Mouse (Mus musculus): Measurements from ENCODE around the gene Pate2. TPM values are rescaled to one million over a fixed set of nuclear protein-coding genes. Genes with fewer than 3 reads are reported as not detected.

Gene Pate2
- total RNA-seq (2021) = 1 to 10 TPM in 1 of 2 experiments, under 1 TPM in 1; 0.95 to 1.1 TPM

GRCm38 (mm10) chr9:35569571-35570534, at the start of gene Pate2, which contains the start of gene Hyls1:
Gene Pate2 (plus strand): TSS chr9:35570284.
Gene Hyls1 (minus strand): TSS chr9:35570398.
- intact Hi-C loops (cut with DNase I) = no loop called here
- DNase-seq (ENCODE audit: low spot score in 2 of 2) = peak; percentile 89 to 91

DNA sequence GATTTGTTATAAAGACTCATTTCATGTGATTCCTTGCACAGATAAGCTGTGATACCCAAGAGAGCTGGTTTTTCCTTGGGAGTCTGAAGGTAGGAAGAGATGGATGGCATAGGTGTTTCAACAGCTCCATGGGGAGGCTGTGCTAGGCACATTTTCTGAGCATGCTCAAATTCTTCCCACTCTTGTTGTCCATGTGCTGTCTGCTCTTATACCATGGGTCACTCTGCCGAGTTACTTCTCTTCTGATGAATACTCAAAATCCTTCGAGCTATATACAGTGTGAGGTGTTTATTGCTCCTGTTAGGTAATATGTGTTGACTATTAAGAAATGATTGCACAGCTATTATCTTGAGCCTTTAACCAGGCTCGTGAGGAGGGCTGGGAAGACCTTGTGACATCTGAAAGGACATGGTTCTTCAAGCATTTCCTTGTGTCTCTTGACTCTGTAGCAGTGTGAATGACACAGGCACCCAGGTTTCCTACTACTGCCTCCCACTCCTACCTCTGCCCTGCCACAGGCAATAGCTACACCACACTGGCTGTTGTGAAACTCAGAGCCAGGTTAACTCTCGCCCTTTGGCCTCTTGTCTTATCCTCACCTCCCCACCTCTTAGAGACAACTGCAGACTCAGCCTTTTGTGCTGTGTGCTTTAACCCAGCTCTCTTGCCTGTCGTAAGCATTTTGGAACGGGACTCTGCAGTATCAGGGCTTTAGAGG, 49.3 kb upstream of the Pate2 start:
- no peak for DNase-seq (ENCODE audit: low spot score in 2 of 2)
- intact Hi-C loops (cut with DNase I) = loop anchor here (5.0 kb wide), 1 partner anchor 98 kb away; the partner anchor contains the start of gene Cdon

- intact Hi-C loops (cut with DNase I) = loop anchor here (5.0 kb wide), 1 partner anchor 100 kb away; the partner anchor contains the start of gene Cdon
- no peak for DNase-seq (ENCODE audit: low spot score in 2 of 2)
Observed at GRCm38 (mm10) chr9:35522241-35522640, 47.8 kb upstream of the Pate2 start.

GRCm38 (mm10) chr9:35522821-35523515, 47.1 kb upstream of the Pate2 start:
- intact Hi-C loops (cut with DNase I) = loop anchor here (5.0 kb wide), 1 partner anchor 101 kb away; the partner anchor contains the start of gene Cdon
- no peak for DNase-seq (ENCODE audit: low spot score in 2 of 2)

DNA sequence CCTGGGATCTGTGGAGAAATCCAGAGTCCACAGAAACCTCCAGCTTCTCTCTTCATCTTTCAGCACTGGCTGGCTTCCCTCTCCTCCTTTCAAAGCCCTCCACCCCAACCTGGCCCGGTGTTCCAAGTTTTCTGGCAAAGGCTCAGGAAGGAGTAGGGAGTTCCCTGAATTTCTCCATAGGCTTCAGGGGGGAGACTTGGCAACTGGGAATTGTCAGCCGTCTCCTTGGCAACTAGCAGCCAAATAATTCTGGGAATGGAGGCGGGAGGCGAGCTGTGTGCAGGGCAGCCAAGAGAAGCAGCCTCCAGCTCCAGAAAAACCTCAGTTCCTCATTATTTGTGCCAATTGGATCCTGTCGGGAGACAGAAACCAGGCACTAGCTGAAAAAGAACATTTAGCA, 46.5 kb upstream of the Pate2 start:
- intact Hi-C loops (cut with DNase I) = loop anchor here (5.0 kb wide), 1 partner anchor 101 kb away; the partner anchor contains the start of gene Cdon
- peak; percentile 63 to 65 for DNase-seq (ENCODE audit: low spot score in 2 of 2)

DNA sequence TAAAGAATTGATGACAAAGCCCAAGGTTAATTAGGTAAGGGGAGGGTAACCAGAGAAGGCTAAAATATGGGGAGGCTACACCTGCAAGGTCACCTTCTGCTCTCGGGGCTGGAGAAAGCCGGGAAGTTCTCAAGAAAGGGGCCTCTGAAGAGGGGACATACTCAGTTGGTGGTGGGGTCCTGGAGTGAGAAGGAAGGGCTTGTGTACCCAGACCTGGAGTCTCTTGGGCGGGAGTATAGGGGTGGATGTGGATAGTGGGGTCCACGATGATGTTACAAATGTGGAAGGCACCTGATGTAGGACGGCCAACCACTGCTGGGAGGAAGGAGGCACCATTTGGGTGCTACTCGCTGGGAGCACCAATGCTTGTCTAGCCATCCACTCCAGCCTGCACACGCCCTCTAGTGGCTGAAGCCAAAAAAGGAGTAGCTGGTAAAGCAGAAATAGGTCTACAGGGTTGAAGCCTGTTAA, 46.1 kb upstream of the Pate2 start:
- intact Hi-C loops (cut with DNase I) = loop anchor here (2.0 to 5.0 kb wide), 2 partner anchors 102 to 241 kb away; partner anchors contain the start of gene Cdon
- DNase-seq (ENCODE audit: low spot score in 2 of 2) = peak; percentile 71 to 72

DNA sequence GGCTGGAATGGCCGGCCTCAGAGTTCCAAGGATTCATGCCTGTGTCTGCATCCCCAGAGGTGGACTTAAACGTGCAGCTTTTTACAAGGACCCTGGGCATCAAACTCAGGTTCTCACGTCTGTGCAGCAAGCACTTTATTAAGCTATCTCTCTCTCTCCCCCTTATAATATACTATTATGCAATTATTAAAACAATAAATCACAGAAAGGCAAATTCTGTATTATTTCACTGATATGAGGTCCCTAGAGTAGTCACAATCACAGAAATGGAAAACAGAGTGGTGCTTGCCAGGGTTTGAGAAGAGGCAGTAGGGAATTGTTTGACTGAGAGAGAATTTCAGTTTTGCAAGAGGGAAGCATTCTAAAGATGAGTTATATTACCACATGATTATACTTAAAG, 40.9 kb upstream of the Pate2 start:
- DNase-seq (ENCODE audit: low spot score in 2 of 2) = no peak
- intact Hi-C loops (cut with DNase I) = no loop called here

DNA sequence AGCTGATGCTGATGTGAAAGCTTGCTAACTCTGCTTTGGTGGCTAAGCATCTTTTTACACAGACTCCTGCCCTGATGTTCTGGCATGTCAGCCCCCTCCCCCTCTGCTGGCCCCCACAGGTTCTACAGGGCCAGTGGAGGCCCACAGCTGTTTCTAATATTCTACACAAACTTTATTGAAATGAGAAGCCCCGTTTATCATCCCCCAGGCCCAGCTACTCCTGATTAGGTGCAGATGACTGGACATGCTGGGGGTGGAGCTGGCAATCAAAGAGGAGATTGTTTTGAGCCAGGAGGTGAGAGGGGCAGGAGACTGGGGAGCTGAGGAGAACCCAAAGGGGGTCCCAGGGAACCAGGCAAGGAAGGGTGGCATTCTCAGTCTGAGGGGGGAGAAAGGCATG, 40.3 kb upstream of the Pate2 start:
- intact Hi-C loops (cut with DNase I) = no loop called here
- DNase-seq (ENCODE audit: low spot score in 2 of 2) = no peak

- intact Hi-C loops (cut with DNase I) = no loop called here
- no peak for DNase-seq (ENCODE audit: low spot score in 2 of 2)
Observed at GRCm38 (mm10) chr9:35533266-35533665, 36.8 kb upstream of the Pate2 start.

- peak; percentile 28 to 37 for DNase-seq (ENCODE audit: low spot score in 2 of 2)
- intact Hi-C loops (cut with DNase I) = loop anchor here (2.0 kb wide), 1 partner anchor 252 kb away; no protein-coding TSS in a partner anchor
Observed at GRCm38 (mm10) chr9:35535110-35535509, 35.0 kb upstream of the Pate2 start.

- intact Hi-C loops (cut with DNase I) = loop anchor here (2.0 kb wide), 1 partner anchor 253 kb away; no protein-coding TSS in a partner anchor
Observed at GRCm38 (mm10) chr9:35535876-35536275, 34.2 kb upstream of the Pate2 start.

DNA sequence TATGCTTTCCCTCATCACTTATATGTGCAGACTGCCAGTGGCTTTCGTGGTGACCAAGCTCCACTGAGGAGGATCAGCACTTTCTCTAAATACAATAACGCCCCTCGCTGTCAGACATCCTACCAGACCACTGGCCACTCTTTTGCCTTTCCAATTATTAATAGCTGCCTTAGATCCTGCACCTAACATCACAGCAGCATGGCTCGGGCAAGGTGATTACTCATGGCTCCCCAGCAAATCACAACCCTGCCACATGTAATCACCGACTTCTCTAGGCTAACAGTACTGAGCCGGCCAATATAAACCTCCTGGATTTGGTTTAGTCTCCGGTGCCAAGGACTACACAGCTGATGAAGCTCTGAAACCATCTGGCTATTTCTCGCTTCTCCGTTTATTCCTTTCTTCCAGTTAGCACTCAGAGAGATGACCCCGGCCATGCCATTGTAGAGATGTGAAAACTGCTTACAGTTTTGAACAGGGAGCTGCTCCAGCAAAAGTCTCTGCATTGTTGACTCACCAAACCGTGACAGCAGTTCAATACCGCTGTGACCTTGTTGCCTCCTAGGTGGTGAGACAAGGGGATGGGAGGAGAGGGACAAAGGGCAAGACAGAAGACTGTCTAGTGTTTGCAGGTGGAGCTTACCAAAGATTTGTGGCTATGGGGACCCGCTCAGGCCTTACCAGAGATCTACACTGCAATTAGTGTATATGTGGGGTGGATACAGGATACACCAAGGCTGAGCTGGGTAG, 30.9 kb upstream of the Pate2 start:
- intact Hi-C loops (cut with DNase I) = no loop called here
- no peak for DNase-seq (ENCODE audit: low spot score in 2 of 2)

More at GRCm38 (mm10) chr9:35535876-35536275, 34.2 kb upstream of the Pate2 start:
- DNase-seq (ENCODE audit: low spot score in 2 of 2) = no peak

DNA sequence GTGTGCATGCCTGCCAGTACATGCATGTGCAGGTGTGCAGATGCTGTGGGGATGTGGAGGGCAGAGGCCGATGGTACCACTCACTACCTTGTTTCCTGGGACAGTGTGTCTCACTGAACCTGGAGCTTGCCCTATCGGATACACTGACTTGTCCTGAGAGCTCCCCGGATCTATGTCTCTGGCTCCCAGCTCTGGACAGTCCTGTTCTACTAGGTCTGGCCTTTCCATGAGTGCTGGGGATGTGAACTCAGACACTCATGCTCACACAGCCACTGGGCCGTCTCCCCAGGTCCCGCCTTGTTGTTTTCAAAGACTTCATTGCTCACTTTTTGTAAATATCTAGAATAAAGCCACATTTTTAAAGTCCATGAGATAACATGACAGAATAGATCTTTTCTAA, 29.1 kb upstream of the Pate2 start:
- intact Hi-C loops (cut with DNase I) = no loop called here
- no peak for DNase-seq (ENCODE audit: low spot score in 2 of 2)

GRCm38 (mm10) chr9:35541488-35541887, 28.6 kb upstream of the Pate2 start:
- peak; percentile 59 to 70 for DNase-seq (ENCODE audit: low spot score in 2 of 2)
- intact Hi-C loops (cut with DNase I) = no loop called here

- DNase-seq (ENCODE audit: low spot score in 2 of 2) = no peak
- intact Hi-C loops (cut with DNase I) = no loop called here
Observed at GRCm38 (mm10) chr9:35541941-35542340, 28.1 kb upstream of the Pate2 start.

GRCm38 (mm10) chr9:35543099-35543860, 26.8 kb upstream of the Pate2 start:
- no peak for DNase-seq (ENCODE audit: low spot score in 2 of 2)
- intact Hi-C loops (cut with DNase I) = no loop called here

DNA sequence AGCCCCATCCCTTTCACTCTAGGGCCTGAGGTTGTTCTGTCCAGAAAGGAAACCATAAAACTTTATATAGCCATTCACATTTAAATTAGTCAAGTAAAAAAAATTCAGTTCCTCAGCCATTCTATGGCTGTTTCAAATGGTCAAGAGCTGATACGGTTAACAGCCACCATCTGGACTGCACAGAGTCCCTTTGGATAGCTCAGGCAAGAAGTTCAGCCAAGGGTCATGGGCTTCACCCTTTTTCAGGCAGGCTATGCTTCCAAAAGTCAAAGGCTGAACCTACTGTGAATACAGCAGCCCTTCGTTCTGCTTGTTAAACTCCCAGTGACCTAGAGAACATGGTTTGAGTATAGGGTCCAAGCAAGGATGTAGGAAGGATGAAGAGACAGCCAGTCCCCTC, 25.4 kb upstream of the Pate2 start:
- intact Hi-C loops (cut with DNase I) = no loop called here
- DNase-seq (ENCODE audit: low spot score in 2 of 2) = no peak

DNA sequence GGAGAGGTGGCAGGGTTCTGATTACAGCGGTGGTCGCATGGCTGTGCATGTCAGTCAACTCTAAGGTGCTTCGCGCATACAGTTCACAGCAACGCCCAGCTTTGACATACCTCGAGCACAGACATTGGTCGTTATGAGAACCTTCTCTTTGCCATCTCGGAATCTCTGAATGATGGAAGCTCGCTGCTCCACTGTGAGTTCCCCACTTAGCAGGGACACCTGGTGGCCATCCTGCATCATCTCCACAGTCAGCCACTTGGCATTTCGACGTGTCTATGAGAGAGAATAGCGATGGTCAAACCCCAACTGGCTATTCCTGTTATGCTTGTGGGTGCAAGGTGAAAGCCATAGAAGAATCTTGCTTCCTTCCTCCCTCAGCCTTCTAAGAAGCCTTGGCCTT, 24.4 kb upstream of the Pate2 start:
- no peak for DNase-seq (ENCODE audit: low spot score in 2 of 2)
- intact Hi-C loops (cut with DNase I) = no loop called here

Data from left cerebral cortex, postnatal 36 days (tissue).